Mouse (Mus musculus) kidney, postnatal 25 days (tissue): Measurements from ENCODE around the gene Hdac4.

Experiments
- DNase-seq, 2 experiments: peaks; one replicate each; pipeline ENCODE4 v3.0.0; 2021; ENCODE audit warnings: mixed read lengths in 2 of 2

Gene Hdac4

GRCm38 (mm10) chr1:91959891-91960290 lies 235.6 kb downstream of the Hdac4 start:
- no peak for DNase-seq

GRCm38 (mm10) chr1:91959044-91959443 lies 236.5 kb downstream of the Hdac4 start:
- DNase-seq: no peak

- DNase-seq: no peak
Observed at GRCm38 (mm10) chr1:91956229-91956628, 239.3 kb downstream of the Hdac4 start.

GRCm38 (mm10) chr1:91954954-91955353 lies 240.5 kb downstream of the Hdac4 start:
- DNase-seq: no peak

GRCm38 (mm10) chr1:91952912-91953311 lies 242.6 kb downstream of the Hdac4 start:
- DNase-seq: no peak

- DNase-seq: no peak
Observed at GRCm38 (mm10) chr1:91947441-91947840, 248.1 kb downstream of the Hdac4 start.

GRCm38 (mm10) chr1:91942583-91942982 lies 252.9 kb downstream of the Hdac4 start:
- DNase-seq: no peak

- DNase-seq: peak in 1 of 2 experiments; percentile 32
Observed at GRCm38 (mm10) chr1:91942031-91942430, 253.5 kb downstream of the Hdac4 start.

GRCm38 (mm10) chr1:91941094-91941493 lies 254.4 kb downstream of the Hdac4 start:
- DNase-seq: no peak

- no peak for DNase-seq
Observed at GRCm38 (mm10) chr1:91935171-91935570, 260.3 kb downstream of the Hdac4 start.

- DNase-seq: no peak
Observed at GRCm38 (mm10) chr1:91933681-91934080, 261.8 kb downstream of the Hdac4 start.

GRCm38 (mm10) chr1:91932221-91932620 lies 263.3 kb downstream of the Hdac4 start:
- peak; percentile 53 to 76 for DNase-seq

GRCm38 (mm10) chr1:91931786-91932185 lies 263.7 kb downstream of the Hdac4 start:
- DNase-seq: peak; percentile 62 to 68

GRCm38 (mm10) chr1:91931196-91931595 lies 264.3 kb downstream of the Hdac4 start:
- peak; percentile 42 to 81 for DNase-seq

GRCm38 (mm10) chr1:91929051-91929450 lies 266.4 kb downstream of the Hdac4 start:
- peak in 1 of 2 experiments; percentile 13 for DNase-seq

- no peak for DNase-seq
Observed at GRCm38 (mm10) chr1:91927536-91928315, 267.8 kb downstream of the Hdac4 start.

- DNase-seq: no peak
Observed at GRCm38 (mm10) chr1:91923567-91923966, 271.9 kb downstream of the Hdac4 start.

GRCm38 (mm10) chr1:91922235-91923152 lies 273.0 kb downstream of the Hdac4 start:
- DNase-seq: no peak

- no peak for DNase-seq
Observed at GRCm38 (mm10) chr1:91921702-91922101, 273.8 kb downstream of the Hdac4 start.

- DNase-seq: no peak
Observed at GRCm38 (mm10) chr1:91921279-91921678, 274.2 kb downstream of the Hdac4 start.

- no peak for DNase-seq
Observed at GRCm38 (mm10) chr1:91920038-91920589, 275.4 kb downstream of the Hdac4 start.

GRCm38 (mm10) chr1:91918257-91918800 lies 277.2 kb downstream of the Hdac4 start:
- no peak for DNase-seq

GRCm38 (mm10) chr1:91917596-91917995 lies 277.9 kb downstream of the Hdac4 start:
- DNase-seq: peak; percentile 80 to 88
